ENCODE assay signal across 8 mouse cellular contexts in the genomic region with DNA sequence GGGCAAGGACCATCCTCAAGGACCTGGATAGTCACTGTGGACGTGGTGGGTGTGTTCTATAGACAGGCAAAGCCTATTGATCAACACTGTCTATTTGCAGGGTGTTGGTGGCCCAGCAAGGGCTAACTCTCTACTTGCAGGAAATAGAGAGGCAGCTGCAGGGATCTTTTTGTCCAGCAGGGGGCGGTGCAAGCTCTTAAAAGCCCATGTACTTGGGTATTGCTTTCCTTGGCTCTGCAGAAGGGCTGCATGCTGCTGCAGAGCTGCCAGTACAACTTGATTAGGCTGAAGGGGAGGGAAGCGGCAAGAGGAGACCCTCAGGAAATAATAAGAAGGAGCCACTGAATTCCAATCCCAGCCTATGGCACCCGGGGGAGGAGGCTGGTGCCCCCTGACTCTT. TPM values are rescaled to one million over a fixed set of nuclear protein-coding genes. Genes with fewer than 3 reads are reported as not detected.
DNase-seq lines count a peak whose midpoint lies in the region; TF ChIP-seq lines count a peak whose summit lies in the region.

No protein-coding gene starts in this region.

- no peaks in the 10 kb centered on the region for H3K36me3 ChIP-seq in midbrain, embryonic 10.5 days

- peaks cover 21% of the 10 kb centered on the region for H3K27me3 ChIP-seq in midbrain, embryonic 10.5 days (ENCODE audit: low read depth, poor library complexity, severe bottlenecking)

- no peak overlapping the region for H3K4me3 ChIP-seq in gastrocnemius, adult 2 months
- H3K4me3 ChIP-seq in left cerebral cortex, adult 2 months = no peak overlapping the region
- no peak overlapping the region for H3K4me3 ChIP-seq in midbrain, embryonic 10.5 days

- H3K4me1 ChIP-seq in midbrain, embryonic 10.5 days = peaks cover 32% of the 10 kb centered on the region

- TF ChIP-seq CTCF in gastrocnemius, adult 2 months (IDR thresholded peaks at IDR 0.05) = peak; percentile 97
- peak; percentile 99 for TF ChIP-seq CTCF in left cerebral cortex, adult 2 months (IDR thresholded peaks at IDR 0.05)

- 5% methylated on average over 4 of the region's 4 CpGs for WGBS in midbrain, embryonic 10.5 days

- intact Hi-C loops in gastrocnemius, adult 2 months (cut with DNase I) = loop anchor here (1.0 kb wide), 1 partner anchor 120 kb away; no protein-coding TSS in a partner anchor
- intact Hi-C loops in left cerebral cortex, adult 2 months (cut with DNase I) = loop anchor here (1.0 to 5.0 kb wide), 4 partner anchors 29 to 589 kb away; partner anchors contain the start of genes Afmid and Tk1

- DNase-seq in ZHBTc4 (ENCODE audit: low read depth, low spot score) = peak; percentile 89
- DNase-seq in cerebellum, postnatal 36 days = peak; percentile 88 to 92
- peak; percentile 93 for DNase-seq in gastrocnemius, adult 2 months
- peak; percentile 95 for DNase-seq in induced T-regulatory cell, adult 2 months (ENCODE audit: low read depth)
- peak; percentile 88 to 95 for DNase-seq in left cerebral cortex, adult 2 months (ENCODE audit: extremely low spot score in 1 of 2, low spot score in 2 of 2)
- peak; percentile 91 for DNase-seq in midbrain, embryonic 10.5 days (ENCODE audit: low spot score)
- DNase-seq in right cerebral cortex, postnatal 36 days (ENCODE audit: low spot score in 2 of 2) = peak; percentile 84 to 89
- DNase-seq in urinary bladder, postnatal 4 days (ENCODE audit: low spot score in 2 of 2) = peak; percentile 83 to 93

- H3K9me3 ChIP-seq in midbrain, embryonic 10.5 days (replicated peaks) = no peaks in the 10 kb centered on the region

- no peak overlapping the region; the same call in 1 of the 2 replicates for H3K27ac ChIP-seq in gastrocnemius, adult 2 months
- H3K27ac ChIP-seq in left cerebral cortex, adult 2 months = no peak overlapping the region
- H3K27ac ChIP-seq in midbrain, embryonic 10.5 days (replicated peaks) = no peak overlapping the region

RNA-seq across cellular contexts. Expression of gene Sept9, which starts 38.7 kb away (rescaled TPM):
- 10 to 100 TPM; 11.5 to 13.6 TPM for total RNA-seq in gastrocnemius, adult 2 months (2021)
- 10 to 100 TPM; 77.4 to 77.8 TPM for total RNA-seq in left cerebral cortex, adult 2 months (2021)
- polyA plus RNA-seq in midbrain, embryonic 10.5 days (2016; fragmentation: Nextera tagmentation; extraction: Ambion mirVana) = 186 and 195 TPM in 2 replicates

Comparison
In these comparisons a context has a peak if more than half of its experiments do, and no peak if none do; other contexts are left out.
1. RNA of gene Sept9, which starts 38.7 kb away (total RNA-seq): 77.4 to 77.8 TPM in left cerebral cortex, adult 2 months; 11.5 to 13.6 TPM in gastrocnemius, adult 2 months; every median in the first group is over 4 times any median in the second.
2. Peak in every context shown above with its lines, with median percentiles within 50 percentile points of each other: DNase-seq.